Mouse (Mus musculus): ENCODE measurements around the gene Gm48552. TPM values are rescaled to one million over a fixed set of nuclear protein-coding genes. Genes with fewer than 3 reads are reported as not detected.
A peak's percentile ranks its signal among the peaks of the same experiment; 100 is the strongest.

Gm48552 gene
- total RNA-seq, 2 experiments from 2014 or later: 4.2 to 6.9 TPM

DNA sequence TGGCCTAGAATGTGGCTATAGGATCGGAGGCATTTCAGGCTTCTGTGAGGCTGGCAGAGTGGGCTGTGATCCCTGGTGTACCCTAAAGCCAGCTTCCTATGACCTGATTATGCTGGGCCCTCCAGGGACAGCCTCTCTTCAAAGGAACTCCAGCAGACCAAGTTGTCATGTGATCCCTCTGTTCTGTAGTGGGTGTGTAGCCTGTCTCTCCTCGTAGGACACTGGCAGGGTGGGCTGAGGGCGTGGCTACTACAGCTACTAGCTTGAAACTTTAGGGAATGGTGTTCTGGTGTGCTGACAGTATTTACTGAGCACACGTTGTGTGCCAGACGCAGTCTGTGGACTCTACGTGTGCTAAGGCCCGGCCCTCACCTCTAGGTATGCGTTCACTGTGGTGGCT, 28.1 kb upstream of the Gm48552 start:
- no peak for DNase-seq (ENCODE audit: low spot score in 2 of 2)

DNA sequence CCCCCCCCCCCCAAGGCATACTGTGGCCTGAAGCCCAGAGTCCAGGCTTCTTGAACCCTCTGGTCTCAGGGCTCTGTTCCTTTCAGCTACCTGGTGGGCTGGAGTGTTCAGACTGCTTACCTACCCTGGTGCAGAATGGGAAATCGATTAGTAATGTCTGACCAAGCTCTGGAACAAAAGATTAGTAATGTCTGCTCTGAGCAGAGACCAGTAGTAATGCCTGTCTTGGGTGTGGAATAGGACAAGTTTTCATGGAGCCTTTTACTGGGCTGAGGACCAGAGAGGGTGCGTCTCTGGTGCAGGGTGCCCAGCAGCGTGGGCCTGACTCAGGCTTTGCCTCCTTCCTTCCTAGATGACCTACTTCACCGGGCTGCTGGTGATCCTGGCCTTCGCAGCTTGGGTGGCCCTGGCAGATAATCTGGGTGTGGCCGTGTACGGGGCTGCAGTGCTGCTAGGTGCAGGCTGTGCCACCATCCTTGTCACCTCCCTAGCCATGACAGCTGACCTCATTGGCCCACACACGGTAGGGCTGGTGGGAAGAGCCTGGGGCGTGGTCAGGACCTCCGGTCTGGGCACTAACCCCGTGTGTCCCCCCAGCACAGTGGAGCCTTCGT, 26.4 kb upstream of the Gm48552 start:
- DNase-seq (ENCODE audit: low spot score in 2 of 2): no peak

DNA sequence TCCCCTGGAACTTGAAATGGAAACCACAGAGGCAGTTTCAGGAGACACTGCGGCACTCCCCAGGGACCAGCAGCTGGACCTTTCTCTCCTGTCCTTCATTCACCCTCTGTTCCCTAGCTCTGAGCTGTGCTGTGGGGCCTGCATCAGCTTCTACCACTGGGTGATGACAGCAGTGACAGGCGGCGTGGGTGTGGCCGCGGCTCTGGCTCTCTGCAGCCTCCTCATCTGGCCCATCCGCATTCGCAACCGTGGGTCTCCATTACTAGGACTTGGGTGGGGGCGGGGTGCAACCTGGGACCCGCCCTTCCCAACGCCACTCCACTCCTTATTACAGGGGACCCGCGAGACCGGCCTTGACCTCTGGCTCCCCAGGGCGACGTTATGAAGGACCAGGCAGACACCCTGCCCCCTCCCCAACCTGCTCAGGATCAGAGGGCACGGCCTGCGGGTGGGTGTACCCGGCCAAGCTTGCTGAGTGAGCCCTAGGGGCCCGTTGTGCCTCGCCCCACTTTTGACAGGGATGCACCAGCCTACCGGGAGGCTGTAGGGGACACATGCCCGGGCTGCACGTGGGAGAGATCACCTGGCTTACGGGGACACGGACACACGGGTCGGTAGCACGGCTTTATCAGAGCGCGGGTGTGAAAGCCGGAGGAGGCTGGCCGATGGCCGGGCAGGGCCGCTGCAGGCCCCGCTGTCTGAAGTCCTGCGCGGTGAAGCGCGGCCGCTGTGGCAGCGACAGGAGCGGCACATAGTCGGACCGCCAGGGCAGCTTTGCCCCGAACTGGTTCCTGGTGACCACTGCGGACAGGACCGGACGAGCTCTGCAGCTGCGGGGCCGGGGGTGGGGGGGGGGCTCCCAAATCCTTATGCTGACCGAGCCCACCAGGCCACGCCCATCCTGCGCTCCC, 25.1 kb upstream of the Gm48552 start:
- DNase-seq (ENCODE audit: low spot score in 2 of 2): no peak

DNA sequence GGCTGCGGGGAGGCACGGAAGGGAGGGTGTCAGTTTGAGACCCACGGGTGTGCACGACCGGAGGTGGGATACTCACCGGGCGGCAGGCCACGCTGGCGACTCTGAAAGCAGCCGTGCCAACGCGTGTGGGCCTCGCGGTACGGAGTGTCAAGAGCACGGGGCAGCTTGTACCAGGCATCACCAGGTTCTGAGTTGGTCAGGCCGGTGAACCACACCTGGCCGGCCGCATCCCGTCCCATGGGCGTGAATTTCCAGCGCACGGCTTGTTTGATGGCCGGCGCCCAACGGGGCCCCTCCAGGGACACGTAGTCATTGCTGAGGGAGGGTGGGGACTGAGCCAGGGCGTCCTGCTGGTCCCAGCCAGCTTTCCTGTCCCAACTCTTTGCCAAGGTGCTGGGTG, 24.1 kb upstream of the Gm48552 start:
- no peak for DNase-seq (ENCODE audit: low spot score in 2 of 2)

DNA sequence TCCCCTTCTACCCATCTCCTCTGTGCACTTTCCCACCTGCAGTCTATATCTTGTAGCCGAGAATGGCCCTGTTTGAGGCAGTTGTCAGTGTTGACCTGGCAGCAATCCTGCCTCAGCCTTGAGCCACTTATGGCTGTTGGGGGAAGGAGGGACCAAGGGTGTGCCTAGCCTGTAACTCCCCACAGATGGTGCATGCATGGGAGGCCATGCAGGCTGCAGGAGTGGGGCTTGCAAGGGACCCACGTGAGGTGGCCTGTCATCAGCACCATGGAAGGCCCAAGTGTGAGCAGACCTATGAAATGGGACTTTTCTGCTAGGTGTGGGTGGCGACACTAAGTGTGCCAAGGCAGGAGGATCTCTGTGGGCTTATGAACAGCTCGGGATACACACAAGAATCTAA, 23.7 kb upstream of the Gm48552 start:
- no peak for DNase-seq (ENCODE audit: low spot score in 2 of 2)

DNA sequence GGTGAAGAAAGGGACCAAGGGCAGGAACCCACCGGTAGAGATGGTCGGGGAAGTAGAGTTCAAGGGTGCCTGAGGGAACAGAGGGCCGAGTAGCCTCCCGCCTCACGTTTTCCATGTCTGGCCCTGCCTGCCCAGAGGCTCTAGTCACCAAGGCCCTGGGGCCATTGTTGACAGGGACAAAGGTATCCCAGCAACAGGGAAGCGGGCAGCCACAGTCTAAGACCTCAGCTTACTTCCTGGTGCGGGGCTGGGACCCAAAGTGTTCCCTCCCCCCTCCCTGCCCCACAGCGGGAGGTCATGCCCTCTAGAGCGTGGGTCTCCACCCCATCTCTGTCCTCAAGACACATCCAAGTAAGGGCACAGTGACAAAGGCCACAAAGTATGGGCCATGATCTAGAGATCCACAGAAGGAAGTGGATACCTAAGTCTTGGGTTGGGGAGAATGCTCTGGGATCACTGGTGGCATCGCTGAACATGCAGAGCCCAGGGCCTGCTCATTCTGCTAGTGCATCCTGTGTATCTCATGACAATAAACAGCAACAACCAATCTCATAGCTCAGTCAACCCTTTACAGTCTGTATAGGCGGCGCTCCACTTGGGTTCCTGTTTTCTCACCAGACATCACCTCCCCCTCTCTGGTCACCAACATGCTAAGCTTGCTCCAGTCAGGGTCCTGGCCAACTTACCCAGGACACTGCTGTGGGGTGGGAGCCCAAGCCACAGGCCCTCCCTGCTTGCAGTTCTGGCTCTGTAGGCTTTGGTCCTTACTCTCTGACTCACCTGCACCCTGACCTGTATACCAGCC, 22.9 kb upstream of the Gm48552 start, which contains the start of gene 4930404N11Rik:
Gene 4930404N11Rik, minus strand, starts transcription at position 145 of the 805 bp plus-strand sequence.
- DNase-seq (ENCODE audit: low spot score in 2 of 2): no peak

DNA sequence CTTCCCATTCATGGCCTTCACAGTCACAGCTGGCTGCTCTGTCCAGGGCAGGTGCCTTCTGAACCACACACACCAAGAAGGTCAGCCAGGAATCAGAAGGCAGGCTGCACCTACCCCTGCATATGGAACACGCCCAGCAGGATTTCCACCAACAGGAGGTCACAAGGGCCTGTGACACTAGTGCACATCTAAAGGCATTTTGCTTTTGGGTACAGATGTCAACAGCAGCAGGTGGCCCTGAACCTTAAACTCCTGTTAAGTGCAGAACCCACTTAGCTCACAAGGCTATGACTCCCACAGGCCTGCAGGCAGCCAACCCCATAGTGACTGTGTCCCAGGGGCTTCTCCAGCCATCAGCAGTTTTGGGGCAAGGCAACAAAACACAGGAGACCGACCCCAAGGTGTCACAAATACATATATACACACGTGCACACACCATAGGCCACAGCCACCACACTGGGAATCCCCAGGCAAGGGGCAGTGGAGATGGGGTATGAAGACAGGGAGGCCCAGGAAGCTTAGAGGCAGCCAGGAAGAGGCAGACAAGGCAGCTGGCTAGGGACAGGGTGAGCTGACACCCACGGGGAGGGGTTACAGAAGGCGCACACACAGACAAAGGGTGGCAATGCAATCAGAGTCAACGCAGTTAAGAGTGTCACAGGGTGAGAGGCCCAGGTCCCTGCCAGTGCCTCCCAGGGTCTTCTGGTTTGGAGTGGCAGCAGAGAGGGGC, 22.2 kb upstream of the Gm48552 start:
- DNase-seq (ENCODE audit: low spot score in 2 of 2): no peak

DNA sequence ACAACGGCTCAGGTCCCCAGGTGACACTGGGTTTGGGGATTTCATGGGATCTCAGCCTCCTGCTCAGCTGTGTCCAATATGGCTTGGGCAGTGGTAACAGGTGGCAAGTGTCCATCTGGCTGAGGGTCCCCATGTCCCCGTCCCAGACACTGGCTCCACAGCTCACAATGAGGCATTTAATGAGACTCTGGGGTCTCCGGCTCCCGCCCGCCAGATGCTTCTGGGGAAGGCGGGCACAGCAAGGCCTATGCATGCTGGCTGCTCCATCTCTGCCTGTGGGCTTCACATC, 21.7 kb upstream of the Gm48552 start:
- no peak for DNase-seq (ENCODE audit: low spot score in 2 of 2)

DNA sequence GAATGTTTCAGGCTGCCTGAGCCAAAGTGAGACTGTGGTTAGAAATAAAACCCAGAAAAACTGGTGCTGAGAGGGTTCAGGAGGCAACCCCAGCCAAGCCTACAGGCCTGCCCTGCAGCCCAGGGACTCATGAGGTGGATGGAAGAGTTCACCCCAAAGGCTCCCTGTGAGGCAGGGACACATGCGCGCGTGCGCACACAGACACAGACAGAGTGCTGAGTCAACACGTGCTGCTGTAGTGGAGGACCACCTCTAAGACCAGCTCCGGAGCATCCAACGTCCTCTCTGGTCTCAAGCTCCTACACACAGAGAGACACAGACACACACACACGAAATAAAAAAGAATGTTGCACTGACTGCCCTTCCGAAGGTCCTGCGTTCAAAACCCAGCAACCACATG, 13.5 kb upstream of the Gm48552 start:
- DNase-seq (ENCODE audit: low spot score in 2 of 2): no peak

DNA sequence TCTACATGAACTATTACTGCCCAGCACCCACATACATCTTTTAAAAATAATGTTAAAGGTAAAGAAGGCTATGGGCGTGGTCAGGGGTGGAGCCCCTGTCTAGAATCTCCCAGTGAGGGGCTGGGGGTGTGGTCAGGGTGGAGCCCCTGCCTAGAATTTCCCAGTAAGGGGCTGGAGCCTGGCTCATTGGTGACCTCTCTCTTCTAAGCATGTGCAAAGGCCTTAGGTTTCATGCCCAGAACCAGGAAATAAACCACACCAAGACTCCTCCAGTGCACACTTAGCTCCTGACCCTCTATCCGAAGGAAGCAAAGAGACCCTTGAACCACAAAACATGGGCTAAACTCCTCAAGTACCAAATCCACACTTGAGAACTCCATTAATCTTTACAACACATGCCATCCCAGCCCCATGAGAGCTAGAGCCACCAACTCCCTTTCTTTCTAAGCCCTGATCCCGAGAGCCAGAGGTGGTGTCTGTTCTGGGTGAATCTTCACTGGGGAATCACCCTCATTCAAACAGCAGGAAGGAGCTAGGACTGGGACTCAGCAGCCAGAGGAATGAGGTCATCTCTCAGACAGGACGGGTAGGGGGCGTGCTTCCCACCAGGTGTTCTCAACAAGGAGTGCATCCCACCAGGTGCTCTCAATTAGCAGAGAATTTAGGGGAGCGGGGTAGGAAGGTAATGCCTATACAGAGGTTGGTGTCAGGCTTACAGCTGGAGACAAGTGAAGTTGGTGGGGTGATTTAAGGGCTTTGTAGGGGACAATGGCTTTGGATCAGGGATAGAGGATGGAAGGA, 12.0 kb upstream of the Gm48552 start:
- DNase-seq (ENCODE audit: low spot score in 2 of 2): no peak

DNA sequence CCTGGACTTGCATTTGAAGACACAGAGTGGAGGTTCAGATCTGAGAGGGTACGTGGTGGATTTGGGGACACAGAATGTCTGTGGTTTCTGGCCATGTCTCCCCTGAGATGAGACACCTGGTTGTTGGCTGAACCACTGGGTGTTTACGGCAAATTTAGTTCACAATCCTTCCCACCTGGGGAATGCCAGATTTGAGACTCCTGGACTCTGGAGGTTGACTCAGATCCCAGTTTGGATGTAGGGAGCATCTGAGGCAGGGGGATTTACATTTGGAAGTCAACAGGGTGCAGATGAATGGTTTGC, 11.5 kb upstream of the Gm48552 start:
- DNase-seq (ENCODE audit: low spot score in 2 of 2): no peak

DNA sequence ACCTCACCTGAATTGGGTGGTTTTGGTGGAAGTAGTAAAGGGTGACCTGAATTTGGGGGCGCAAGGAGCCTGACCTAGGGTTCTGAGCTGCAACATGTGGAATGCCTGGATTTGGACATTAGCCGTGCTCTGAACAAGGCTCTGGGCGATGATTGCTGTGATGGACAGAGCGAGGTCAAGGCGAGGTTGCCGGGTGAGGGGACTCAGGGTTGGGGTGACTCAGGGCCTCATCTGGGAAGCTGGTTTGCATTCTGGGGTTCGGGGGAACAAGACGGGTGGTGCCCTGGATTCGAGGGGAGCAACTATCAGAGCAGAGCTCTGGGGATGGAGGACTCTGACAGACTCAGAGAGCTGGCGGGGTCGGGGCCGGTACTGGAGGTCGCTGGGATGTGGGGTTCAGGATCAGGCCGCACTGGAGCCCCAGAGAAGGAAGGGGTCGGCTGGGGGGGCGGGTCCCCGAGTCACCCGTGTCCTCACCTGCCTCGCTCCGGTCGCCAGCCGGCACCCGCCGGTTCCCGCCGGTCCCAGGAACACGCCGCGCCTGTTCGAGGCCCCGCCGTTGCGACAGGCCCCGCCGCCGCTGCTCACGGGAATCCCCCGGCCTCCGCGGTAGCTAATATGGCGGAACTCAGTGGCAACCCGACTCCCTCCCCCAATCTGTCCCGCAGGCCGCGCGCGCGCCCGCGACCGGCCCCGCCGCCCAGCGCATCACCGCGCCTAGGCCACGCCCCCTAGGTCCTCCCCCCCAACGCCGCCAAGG, 10.8 kb upstream of the Gm48552 start, which contains the start of gene Fzr1:
Gene Fzr1, minus strand, starts transcription at position 724 of the 760 bp plus-strand sequence.
- DNase-seq (ENCODE audit: low spot score in 2 of 2): no peak

DNA sequence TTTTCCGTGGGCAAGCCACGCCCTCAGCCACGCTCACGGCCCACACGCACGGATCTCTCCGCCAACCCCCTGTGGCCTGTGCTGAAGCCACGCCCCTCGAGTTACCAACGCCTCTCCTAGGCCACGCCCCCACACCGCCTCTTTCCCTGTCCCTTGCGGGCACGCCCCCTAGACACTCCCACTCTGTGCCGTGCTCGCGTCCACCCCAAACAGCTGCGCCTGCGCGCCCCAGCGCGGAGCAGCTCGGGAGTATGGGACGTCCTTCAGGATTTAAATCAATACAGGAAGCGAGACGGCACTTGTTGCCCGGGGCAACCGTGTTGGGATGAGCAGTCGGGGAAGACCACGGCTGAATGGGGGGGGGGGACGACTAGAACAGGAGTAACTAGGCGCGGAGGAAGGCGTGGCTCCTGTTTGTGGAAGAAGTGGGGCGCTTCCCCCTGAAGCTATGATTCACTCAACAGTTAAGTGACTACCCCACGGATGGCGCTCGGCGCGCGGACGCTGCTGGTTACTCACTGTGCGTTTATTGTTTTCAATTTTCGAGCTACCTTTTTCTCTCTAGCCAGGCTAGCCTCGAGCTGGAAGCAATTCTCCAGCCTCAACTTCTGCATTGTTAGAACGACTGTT, 10.1 kb upstream of the Gm48552 start:
- peak; percentile 100 for DNase-seq (ENCODE audit: low spot score in 2 of 2)

DNA sequence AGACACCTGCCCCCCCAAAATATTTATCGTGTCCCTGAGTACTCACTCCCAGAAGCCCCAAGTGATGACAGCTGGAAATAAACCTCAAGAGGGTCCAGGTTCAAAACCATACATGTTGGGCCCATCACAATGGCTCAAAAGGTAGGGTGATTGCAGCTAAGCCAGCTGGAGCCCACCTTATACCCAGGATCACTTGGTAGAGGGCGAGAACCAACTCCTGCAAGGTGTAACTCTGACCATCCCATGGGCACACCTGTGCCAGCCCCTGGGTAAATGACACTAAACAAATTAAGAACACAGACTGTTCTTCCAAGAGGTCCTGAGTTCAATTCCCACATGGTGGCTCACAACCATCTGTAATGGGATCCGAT, 9.6 kb upstream of the Gm48552 start:
- no peak for DNase-seq (ENCODE audit: low spot score in 2 of 2)

DNA sequence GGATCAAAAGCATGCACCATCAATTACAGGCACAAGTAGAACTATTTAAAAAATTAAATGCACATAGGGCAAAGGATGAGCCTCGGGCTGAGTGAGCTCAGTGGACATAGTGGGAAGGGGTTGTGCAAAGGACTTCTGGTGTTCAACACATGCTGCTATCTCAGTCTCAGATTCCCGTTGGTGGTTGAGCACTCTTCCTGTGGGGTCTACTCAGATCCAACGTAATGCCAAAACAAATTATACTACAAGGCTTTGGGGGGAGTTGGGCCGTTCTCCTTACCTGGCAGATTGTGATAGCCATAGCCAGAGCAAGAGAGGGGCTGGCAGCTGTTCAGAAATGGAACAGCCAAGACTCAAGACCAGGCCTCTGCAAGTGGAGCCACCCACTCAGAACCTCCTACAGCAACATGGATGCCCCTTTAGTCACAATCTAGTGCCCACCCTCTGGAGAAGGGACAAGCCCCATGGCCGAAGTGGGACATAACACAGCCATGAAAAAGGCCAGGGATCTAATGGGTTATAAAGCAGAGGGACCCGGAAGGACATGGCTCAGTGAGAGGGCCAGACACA, 8.9 kb upstream of the Gm48552 start:
- DNase-seq (ENCODE audit: low spot score in 2 of 2): no peak

DNA sequence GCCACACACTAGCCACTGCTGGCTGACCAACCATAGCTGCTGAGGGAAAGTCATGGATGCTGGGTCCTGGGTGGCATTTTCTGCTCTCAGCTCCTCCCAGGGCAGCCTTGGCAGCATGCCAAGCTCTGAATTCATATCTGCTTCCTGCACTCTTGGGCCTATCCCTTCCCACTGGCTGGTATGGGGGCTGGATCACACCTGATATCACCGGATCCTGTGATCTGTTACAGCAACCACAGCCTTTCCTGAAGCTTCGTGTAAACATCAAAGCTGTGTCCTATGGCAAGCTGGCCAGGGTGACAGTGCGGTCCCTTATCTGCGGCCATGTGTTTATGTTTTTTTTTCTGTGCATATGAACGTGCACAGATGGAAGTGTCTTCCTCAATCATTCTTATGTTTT, 6.8 kb upstream of the Gm48552 start:
- DNase-seq (ENCODE audit: low spot score in 2 of 2): no peak

DNA sequence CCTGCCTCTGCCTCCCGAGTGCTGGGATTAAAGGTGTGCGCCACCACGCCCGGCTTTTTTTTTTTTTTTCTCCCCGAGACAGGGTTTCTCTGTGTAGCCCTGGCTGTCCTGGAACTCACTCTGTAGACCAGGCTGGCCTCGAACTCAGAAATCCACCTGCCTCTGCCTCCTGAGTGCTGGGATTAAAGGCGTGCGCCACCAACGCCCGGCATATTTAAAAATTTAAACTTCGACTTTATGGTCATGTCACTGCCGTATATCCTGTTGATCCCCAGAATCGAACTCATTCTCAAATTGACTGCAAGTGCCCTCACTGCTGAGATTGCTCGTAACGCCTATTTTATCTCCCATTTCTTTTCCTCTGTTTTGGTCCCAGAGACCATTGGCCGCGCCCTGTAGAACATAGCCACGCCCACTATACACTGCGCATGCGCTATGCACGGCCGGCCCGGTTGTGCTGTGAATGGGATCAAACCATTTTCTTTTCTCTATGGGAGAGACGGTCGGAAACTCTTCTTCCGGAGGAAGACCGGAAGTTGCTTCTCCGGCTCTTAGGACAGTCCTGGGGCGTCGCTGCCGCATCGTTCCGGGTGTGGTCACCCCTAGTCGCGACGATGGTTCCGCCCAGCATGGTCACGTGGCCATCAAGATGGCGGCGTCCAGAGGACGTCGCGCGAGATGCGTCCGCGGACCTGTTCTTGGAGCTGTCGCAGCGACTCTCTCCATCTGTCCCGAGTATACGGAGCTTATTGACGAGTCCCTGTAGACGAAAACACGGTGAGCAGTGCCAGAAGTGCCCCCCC, 4.8 kb upstream of the Gm48552 start, which contains the start of the genes Dohh and Gm48551:
Gene Dohh, plus strand, starts transcription at position 627 of the 803 bp plus-strand sequence.
Gene Gm48551, plus strand, starts transcription at position 665 of the 803 bp plus-strand sequence.
- DNase-seq (ENCODE audit: low spot score in 2 of 2): peak; percentile 98 to 99

DNA sequence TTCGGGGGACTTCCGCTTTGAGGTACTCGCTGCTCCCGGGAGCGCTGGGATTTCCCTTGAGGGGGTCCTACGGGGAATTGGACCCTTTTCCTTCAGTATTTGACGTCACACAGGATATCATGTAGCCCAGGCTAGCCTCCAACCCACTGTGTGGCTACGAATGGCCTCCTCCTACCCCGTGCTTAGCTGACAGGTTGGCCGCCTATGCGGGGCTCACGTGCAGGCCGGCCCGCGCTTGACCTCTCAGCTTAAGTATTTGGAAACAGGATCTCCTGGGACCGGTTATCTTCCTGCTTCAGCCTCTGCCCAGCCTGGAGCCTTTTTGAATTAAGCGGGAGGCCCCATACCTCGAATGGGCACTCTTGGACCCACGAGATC, 4.2 kb upstream of the Gm48552 start:
- DNase-seq (ENCODE audit: low spot score in 2 of 2): no peak
